Mouse (Mus musculus) 3T3-L1 (cell line): ENCODE results near the gene Hcfc2.

ENCODE experiments used
- DNase-seq: peaks from one replicate; pipeline ENCODE4 v3.0.0-alpha.2; 2015; ENCODE audit warnings: low read depth, low spot score

Gene Hcfc2

GRCm38 (mm10) chr10:82699296-82699941 lies 3.5 kb downstream of the Hcfc2 start:
- peak; percentile 45 for DNase-seq

DNA sequence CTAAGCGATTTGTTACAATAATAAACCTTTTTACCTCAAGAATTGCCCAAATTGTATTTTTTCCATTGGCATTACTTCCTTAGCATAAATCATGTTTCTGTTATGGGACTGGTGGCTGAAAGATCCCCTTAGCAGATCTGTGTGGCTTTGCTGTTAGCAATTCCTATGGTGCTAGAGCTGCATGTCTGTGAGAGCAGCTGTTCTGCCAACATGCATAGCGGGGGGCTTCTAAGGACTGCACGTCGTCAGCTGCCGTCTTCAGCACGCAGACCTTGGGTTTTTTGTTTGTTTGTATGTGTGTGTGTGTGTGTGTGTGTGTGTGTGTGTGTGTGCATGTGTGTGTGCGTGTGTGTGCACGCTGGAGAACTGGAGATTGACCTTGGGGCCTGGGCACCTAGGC lies 45.4 kb downstream of the Hcfc2 start:
- no peak for DNase-seq

DNA sequence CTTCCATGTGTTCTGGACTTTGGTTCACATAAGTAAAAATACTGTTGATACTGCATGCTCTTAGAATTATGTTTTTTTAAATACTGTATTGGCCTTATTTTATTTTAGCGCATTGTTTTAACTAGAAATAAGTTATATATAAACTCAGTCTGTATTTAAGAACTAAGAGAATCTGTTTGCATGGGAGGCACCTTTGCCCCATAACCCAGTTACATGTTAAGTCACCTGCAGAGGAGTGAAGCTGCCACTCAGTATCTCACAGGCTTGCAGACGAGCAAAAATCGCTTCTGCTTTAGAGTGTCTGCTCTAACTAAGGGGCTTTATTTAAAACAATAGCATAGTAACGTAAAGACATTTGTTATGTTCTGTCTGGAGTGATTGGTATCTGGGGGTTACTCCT lies 45.9 kb downstream of the Hcfc2 start:
- no peak for DNase-seq

DNA sequence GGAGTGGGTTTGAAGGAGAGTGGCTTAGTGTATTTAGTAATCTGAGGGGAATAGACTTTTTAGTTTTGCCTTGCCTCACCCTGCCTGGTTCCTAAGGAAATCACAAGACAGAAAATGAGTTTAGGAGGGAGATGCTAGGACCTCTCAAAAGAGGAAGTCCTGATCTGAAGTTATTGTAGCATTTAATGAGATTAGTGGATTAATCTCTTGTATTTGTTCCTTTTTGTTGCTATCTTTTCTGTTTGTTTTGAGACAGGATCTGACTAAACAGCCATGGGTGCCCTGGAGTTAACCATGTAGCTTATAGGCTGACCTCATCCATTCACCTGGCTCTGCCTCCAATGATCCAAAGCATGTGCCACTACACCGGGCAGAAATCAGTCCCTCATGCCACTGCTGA lies 46.6 kb downstream of the Hcfc2 start:
- DNase-seq, result no peak

- no peak for DNase-seq
Observed at GRCm38 (mm10) chr10:82744296-82744695, 48.3 kb downstream of the Hcfc2 start.

DNA sequence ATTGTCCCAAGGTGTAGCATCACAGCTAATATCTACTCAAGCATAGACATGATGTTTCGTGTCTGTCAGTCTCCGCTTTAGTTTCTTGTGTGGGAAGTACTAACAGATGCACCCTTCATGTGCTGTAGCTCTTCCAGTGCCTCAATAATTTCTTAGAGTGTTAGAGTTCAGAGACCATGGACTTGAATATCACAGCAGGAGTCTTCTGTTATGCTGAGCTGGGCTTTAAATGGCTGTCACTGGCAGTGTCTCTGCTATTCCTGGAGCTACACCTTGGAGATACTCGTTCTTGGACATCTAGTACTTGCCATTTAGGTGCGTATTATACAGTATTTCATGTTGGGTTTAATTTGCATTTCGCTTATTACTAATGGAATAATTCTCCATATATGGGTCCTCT lies 49.3 kb downstream of the Hcfc2 start:
- DNase-seq, result no peak

GRCm38 (mm10) chr10:82746988-82747850 lies 51.3 kb downstream of the Hcfc2 start:
- DNase-seq, result no peak

GRCm38 (mm10) chr10:82750778-82751177 lies 54.8 kb downstream of the Hcfc2 start:
- no peak for DNase-seq

- no peak for DNase-seq
Observed at GRCm38 (mm10) chr10:82752921-82753320, 57.0 kb downstream of the Hcfc2 start.

DNA sequence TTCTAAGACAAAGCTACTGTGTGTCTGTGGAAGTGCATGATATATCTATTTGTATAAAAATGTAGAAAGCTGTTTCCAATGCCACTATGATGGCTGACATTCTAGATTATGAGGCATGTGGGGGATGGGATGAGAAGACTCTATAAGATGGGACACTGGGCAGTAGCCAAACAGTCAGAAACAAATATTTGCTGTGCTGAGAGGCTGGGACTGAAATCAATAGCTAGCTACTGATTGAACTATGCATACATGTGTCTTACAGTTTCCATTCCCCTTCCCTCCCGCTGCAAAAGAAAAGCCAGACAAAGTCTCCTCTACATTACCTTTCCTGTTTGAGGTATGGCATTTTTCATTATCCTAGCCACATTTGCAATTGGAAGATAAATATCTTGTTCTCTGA lies 58.7 kb downstream of the Hcfc2 start:
- no peak for DNase-seq

GRCm38 (mm10) chr10:82755213-82755890 lies 59.4 kb downstream of the Hcfc2 start:
- no peak for DNase-seq

DNA sequence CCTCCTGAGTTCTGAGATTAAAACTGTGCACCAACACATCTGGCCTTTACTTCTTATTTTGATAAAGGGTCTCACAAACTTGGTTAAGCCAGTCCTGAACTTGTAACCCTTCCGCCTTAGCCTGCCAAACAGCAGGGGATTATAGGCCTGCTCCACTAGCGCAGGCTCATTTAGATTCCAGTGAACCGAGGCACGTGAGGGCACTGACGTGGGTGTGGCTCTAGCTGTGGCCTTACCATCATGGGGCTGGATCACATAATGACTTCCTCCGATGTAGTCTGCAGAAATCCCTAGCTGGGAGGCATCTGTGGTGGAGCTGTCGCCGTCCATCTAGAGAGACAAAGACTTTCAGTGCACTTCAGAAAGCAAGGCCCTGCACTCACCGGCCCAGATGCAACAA lies 60.5 kb downstream of the Hcfc2 start:
- no peak for DNase-seq

DNA sequence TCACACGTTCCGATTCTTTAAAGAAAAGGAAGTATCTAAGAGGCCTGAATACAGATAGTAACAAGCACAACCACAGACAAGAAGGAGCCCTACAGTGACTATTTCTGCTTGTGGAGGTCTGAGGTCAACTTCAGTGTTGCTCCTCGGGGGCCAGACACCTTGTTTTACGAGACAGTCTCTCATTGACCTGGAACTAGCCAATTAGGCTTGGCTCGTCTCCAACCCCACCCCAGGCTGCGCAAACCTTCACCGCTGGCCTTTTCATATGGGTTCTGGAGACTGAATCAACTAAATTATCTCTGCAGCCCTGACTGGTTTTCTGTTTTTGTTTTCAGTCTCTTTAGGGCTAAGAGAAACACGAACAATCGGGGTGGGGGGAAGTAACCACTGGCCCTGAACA lies 61.4 kb downstream of the Hcfc2 start:
- no peak for DNase-seq

DNA sequence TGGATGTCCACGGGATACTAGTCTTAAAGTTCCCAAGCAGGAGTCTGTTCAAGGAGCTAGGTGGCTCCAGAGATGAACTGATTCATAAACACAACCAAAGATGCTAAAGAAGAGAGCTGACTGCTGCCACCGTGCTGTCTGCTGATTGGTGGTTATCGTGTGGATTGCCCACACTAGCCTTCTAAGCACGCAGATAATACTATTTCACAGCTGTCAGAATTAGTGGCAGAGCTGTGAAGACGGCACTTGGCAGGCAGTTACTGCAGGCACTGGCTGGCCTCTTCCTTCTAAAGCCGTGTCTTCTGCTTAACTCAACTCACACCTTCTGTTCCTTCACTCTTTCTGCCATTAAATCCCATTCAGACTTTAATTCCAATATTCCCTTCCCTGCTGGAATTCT lies 62.4 kb downstream of the Hcfc2 start:
- DNase-seq, result no peak

DNA sequence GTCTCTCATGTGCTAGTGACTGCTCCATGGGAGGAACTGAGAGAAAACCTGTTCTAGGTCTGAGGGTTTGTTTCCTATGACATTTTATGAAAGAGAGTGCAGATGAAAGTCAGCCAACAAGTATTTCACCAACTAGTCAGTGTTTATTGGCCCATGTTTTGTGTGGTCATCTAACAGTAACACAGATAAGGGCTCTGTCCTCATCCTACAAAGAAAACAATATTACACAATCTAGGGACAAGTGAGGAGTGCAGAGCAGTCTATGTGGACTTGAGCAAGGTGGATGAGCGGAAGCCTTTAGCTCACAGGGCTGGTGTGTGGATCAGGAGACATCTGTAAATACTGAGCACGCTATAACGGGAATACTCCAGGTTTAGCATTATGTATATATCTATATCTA lies 62.9 kb downstream of the Hcfc2 start:
- no peak for DNase-seq

DNA sequence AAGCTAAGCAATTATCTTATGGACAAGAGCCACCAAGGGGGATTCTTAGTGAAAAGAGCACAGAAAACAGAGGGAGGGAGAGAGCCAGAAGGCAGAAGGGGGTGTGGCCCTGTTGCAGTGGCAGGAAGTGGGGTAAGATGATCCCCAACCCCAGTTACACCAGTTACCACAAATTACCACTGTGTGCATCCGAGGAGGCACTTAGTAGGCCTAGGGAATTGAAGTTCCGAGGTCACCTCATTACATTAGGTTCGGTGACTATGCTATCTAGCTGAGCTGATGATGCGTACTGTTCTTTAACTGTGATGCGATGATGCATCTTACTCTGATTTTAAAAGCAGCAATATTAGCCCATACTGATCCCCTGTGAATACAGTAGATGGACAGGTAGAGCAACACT lies 63.7 kb downstream of the Hcfc2 start:
- no peak for DNase-seq

GRCm38 (mm10) chr10:82761037-82761811 lies 65.3 kb downstream of the Hcfc2 start:
- DNase-seq, result no peak

- DNase-seq, result peak; percentile 35
Observed at GRCm38 (mm10) chr10:82762756-82763681, 67.1 kb downstream of the Hcfc2 start.

GRCm38 (mm10) chr10:82763840-82764631 lies 68.1 kb downstream of the Hcfc2 start, which contains the start of gene Nfyb:
TSS of gene Nfyb (minus strand) at chr10:82764144.
- DNase-seq, result peak; percentile 96

GRCm38 (mm10) chr10:82768901-82769300 lies 72.9 kb downstream of the Hcfc2 start:
- DNase-seq, result no peak
